Mouse (Mus musculus): ENCODE measurements at regions not wholly inside any gene's neighbourhood (a gene's known extent, or its start where the extent isn't known, plus 50 kb on each side); places are given as distances from the start of the nearest gene placed in this dataset.

DNA sequence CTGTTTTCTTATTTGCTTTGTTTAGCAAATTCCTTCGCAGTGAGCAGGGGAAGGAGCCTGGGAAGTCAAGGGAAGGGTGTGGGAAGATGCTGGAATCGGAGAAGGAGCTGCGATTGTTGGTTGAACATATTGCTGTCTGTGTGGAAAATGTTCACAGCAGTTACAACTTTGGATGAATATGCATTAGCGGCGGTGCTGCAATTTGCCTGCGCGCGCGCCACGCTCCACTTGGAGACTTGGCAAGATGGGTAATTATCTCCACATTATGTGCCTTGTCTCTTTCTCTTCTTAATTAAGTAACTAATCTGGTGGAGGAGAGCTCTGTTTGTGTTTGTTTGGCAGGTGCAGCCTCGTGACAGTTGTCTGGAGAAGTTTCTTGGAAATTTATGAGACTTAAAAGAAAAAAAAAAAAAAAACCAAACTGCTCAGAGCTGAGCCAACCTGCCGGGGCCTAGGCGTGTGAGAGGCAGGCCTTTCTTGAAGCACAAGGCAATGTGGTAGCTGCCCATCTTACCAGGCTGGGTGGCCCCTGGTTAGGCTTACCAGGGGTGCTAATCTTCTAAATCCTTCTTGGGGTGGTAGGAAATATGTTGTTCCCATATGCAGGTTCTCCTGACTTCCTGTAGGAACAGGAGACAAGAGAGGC, 279.2 kb upstream of the Tle3 start:
- DNase-seq: no peak

DNA sequence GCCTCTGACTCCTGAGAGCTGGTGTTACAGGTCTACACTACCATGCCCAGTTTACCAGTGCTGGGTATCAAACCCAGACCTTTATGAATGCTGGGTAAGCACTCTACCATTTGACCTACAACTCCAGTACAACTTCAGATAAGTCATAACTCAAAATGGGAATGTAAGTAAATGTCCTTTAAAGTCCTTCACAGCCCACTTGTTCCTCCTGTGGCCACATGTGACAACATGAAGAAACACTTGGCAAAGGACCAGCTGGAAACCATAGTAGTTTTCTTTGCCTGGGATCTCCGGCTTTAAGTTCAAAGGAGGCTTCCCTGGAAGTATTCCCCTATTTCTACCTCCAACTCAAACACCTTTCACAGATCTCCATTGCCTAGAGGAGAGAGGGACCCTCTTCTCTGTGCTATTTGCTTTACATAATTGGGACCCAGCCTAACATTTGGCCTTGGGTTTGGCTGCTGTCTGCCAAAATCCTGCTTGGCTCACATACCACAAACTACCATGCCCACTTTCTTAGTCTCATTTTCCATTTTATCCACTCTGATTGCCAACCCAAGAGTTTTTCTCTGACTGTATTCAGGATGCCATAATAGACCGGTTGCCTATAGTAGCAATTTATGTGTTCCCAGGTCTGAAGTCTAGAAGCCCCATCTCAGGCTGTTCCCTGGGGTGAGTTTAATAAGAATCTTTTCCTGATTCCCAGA, 276.9 kb upstream of the Tle3 start:
- DNase-seq: no peak

DNA sequence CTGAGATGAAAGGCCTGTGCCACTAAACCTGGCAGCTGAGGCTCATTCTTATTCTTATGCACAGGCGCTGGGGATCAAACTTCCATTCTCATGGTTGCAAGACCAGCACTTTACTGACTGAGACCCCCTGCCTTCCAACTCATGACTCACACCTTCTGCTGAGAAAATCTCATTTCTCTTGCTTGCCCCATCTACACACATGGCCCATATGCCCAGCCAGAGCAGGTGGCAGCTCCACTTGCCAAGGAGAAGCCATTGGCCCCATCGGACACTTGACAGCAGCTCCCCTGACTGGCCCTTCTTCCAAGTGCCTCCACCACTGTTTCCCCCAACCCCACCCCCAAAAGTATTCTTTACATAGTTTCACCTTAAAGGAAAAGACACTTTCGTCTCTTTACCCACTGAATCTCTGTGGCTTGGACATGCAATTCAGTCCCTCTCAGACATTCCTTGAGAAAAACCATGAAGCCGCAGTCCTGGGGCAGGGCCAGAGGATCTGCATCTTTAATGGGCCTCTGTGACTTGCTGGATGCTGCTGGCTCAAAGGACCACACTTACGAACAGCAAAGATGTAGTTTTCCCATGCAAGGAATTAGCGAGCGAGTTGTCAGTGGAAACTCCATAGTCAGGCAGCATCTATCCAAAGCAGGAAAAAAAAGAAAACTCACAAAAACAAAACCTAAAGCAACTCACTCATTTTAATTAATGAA, 270.3 kb upstream of the Tle3 start:
- DNase-seq: no peak

DNA sequence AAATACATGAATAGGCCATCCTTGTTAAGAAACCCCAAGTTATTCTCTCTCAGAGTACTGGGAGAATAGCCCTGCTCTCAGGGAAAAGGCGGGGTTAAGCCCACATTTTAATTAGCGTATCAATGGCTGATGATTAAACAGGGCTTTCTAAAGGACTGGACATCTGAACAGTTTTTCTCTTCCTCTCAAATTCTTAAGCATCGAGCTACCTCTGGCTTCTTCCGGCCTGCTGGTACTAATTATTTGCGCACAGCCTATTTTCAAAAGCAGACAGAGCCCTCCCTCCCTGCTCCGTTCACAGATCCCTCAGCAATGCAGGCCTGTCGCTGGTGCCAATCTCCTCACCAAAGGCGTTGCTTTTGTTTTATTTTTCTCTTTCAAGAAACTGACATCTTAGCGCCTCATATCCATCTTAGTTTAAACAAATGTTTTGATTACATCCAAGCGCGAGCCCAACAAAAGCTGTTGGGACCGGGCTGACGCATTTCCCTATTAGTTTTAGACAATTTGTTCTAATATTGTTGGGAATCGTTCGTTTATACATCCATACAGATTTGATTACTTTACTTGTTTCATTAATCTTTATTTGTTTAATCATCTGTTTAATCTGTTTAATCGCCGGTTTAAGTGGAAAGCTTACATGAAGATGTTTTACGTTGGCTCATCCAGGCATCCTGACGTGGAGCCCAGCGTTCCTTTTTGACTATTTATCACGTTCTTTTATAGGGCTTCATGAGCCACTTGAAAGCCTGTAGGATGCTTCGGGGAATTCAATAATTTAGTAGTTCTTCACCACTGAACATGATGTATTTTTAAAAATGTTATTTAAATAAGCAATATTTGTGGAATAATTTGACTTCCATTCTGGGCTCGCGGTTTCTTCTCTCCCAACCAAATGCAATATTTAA, 269.5 kb upstream of the Tle3 start:
- DNase-seq: no peak

DNA sequence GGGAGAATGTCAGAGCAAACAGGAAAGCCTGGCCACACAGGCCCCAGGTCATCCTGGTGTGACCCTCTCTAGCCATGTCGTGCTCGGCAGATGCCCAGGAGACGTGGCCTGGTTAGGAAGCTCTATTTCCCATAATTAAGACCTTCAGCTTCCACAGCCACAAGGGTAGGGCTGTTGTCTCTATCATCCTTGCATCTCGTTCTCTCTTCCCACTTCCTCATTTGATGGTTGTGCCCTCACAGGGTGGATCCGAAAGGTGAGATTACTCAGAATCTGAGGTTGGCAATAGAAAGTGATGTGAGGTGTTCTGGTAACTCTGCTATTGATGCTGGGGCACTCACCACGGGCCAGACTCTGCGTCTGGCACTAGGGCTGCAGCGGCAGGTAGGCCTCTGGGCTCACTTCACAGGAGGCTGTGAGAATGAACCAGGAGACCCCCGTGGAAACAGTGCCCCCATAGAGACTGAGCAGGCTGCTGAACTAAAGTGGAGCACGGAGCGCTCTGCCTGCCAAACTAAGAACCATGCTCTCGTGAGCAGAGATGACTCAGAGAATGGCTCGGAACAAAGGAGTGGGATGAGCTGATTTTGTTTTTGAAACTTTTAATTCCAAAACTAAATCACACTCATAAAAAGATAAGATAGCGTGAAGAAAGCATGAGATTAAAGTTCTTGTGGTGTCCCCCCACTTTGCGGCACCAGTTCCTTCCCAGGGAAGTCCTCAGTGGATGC, 266.5 kb upstream of the Tle3 start:
- no peak for DNase-seq

DNA sequence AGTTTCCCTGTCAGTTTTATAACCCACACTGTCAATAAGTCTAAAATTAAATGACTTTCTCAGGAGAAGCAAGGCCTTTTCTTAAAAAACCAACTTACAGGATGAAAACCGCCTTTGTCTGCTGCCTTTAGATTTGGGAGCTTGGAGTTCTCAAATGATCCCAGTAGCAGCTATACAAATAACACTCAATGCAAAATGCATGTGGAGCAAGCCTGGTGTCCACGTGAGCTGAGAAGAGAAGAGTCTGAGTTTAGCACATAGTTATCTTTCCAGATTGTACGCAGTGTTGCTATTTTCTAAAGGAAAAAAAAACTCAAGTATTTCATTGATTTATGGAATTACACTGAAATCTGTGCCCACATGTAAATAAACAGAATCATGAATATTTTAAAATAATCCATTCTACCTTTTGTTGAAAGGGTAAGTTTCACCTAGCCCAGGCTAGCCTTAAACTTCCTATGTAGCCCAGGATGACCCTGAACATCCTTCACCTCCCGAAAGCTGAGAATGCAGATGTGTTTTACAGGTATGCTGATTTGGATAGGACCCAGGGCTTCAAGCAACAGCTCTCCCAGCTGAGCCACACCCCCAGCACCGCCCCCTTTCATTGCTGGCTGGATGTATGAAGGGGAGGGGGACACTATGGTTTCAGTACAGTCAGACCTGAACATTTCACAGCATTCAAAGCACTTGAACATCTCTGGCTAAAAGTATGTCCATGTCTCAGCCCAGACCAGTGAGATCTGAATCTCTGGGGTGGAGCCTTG, 262.5 kb upstream of the Tle3 start:
- DNase-seq: no peak

DNA sequence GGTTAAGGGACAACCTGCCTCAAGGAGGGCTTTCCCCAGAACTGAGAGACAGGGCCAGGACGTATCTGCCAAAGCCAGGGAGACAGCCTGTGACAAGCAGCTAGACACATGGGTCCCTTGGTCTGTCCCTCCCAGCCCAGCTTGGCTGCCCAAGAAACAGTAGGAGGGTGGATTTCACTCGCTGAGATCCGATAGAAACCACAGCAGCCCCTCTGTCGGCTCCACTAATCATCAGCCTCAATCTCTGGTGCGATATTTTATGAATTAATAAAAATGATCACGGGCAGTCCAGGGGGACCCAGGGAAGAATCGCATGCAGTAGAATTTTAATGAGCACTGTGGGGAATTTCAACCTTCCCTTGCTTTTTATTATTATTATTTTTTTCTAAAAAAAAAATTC, 261.0 kb upstream of the Tle3 start:
- no peak for DNase-seq

DNA sequence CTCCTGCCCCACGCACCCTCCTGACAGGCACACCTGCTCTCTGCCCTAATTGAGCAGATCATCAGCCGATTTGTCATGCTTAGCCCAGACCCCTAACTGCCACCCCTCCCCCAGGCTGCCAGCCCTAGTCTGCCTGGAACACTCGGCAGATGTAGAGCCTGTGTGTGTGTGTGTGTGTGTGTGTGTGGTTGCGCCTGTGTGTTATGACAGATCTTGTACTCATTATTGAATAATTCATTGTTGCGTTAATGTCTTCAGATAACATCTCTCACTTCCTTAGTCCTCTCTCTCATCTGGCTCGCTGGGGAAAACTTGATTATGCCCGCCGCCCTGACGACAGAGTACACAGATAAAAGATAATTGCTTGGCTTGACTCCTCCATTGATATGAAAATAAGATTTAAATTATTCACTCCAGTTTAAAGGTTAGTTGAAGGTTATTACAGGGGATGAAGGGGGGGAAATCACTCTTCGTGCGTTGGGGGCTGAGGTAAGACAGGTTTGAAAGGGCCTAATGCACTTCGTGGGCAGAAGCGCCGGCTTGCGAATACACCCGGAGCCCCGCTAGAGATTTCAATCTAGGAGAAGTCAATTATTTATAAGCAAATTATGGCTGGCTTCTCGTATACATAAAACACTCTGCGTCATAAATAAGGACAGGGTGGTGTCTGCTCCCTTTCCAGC, 260.3 kb upstream of the Tle3 start:
- peak; percentile 34 to 63 for DNase-seq

DNA sequence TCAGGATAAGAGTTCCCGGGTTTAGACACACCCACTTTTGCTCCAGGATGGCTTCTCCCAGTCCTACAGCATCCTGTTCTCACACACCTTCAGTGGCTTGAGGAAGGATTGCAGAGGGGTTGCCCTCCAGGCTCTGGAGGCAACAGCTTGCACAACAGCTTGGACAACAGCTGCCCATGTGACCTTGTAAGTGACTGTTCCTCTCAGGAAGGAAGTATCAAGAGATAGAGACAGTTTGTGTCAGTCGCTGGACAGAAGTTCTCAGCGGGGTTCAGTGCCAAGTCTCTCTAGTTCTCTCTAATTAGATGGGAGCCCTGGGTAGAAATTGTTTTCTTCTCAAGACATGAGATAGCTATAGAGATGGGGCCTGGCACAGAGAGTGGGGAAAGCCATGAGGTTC, 252.9 kb upstream of the Tle3 start:
- no peak for DNase-seq

DNA sequence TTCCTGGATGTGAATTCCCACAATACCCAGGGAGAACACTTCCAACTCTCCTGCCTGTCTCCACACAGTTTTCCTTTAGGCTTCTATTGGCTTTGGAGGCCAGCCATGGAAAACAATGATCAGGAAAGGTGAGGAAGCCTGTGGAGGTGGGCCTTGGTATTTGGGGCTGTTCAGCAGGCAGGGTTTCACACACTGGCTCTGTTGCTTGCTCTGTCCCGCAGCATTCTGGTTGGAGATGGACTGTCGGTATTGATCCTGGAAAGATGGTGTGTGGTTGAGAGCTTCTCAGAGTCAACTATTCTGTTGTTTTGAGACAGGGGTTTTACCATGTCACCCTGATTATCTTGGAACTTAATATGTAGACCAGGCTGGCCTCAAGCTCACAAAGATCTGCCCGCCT, 251.6 kb upstream of the Tle3 start:
- no peak for DNase-seq

DNA sequence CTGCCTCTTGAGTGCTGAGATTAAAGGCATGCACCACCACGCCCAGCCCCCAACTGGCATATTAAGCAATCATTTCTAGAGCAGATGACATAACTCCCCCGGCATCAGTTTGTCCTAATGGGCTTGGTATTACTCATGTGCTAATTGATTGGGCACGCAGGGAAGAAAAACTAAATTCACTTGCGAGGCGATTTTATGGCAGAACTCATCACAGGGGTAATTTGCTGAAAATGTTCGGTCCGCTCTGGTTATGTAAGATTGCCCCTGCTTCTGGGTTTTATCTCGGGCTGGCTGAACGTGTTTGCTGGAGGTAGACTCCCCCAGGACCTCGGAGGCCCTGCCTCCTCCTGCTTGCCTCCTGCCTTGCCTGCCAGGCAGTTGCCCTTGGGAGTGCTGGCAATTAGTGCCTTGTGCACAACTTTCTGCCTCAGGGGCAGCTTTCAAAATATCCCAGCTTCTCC, 251.2 kb upstream of the Tle3 start:
- no peak for DNase-seq

DNA sequence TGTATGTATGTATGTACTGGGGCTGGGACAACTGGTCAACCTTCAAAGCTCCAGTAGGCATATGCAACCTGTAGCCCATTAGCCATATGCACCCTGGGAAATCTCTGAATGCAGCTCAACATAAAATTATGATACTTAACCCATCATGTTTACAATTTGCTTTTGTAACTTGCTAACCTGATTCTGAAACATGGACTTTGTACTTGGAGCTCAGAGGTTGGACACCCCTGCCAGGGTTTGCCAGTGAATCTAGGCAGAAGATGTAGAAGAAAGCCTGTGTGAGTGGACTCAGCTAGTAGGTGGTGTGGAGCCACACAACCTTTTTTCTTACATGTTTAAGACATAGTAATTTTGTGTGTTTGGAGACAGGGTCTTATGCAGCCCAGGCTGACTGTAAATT, 248.7 kb upstream of the Tle3 start:
- no peak for DNase-seq

DNA sequence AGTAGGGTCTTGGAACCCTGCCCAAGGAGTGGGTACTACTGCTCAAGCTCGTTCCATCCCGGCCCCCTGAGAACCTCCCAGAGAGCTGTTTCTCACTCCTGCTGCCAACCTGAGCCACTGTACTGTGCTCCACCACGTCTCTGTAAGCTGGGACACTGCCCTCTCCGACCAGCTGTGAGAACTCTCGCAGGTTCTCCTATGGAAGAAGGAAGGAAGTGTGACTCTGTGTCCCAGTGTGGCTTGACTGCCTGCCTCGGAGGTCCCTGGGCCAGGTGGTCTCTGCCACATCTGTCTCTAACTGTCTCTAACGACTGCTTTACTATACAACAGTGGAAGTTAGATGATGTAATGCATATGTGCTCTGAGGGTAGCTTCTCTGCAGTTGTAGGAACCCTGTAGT, 246.4 kb upstream of the Tle3 start:
- DNase-seq: peak; percentile 53 to 74

DNA sequence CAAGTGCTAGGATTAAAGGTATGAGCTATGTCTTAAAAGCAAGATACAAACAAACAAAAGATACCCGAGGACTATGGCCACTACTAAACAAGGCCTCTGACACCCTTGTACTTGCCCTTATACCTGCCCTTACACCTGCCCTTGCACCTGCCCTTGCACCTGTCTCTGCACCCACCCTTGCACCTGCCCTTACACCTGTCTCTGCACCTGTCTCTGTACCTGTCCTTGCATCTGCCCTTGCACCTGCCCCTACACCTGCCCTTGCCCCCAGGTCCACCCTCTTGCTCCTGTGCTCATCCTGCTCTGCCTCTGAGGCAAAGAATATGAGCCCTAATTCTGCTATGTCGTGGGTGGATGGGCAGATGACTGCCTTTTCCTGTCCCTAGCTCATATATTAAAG, 244.1 kb upstream of the Tle3 start:
- DNase-seq: no peak

DNA sequence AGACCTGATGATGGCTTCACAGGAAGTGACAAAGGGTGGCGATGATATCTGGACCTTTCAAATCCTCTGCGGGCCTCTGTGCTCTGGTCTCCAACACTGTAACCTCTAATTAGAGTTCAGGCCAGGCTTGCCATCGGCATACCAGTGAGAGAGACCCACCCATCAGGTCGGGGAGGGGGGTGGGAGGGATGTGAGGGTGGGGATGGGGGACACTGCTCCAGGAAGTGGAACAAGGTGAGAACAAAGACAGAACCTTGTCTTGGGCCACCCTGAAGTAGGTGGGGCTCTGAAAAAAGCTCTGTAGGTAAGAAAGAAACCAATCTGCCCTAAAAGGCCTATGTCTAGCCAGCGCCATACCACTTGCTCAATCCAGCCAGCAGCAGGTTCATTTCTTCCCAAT, 243.0 kb upstream of the Tle3 start:
- no peak for DNase-seq

DNA sequence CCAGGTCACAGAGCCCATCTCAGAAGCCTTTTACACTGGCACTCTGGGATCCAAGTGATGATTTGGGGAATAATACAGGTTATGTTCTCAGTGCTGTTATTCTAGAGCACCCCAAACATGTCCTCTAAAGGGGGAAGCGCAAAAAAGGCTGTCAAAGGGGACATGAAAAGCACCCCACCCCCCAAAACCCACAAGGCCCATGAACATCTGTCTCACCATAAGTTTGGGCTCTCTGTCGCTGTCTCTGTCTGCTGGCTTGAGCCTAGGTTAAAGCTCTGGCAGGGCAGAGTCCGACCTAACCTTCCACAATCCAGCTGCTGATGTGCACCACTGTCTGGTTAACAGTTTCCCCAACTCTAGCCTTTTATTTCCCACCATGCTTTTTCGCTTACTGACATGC, 241.3 kb upstream of the Tle3 start:
- DNase-seq: peak in 1 of 2 experiments; percentile 35

DNA sequence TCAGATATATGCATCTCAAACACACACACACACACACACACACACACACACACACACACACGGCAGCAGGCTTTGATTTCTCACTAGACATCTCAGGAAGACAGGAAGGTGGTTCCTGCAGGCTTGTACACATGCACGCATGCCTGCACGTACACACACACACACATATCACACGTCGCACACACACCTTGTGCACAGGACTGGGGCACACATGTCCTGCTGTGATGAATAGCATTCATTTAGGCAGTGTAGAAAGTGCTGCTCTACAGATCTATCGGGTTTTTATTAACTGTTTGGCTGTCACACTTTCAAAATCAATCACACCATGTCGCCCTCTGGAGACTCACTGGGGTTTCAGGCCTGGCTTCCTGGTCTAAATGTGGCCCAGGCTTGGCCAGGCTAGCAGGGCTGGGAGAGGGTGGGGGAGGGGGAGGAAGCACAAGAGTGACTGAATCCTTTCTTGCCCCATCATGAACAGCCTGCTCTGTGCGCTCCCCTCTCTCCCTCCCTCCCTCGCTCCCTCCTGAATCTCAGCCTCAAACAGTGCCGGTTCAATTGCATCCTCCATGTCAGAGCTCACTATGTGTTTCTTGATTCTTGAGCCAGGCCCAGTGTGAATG, 236.8 kb upstream of the Tle3 start:
- no peak for DNase-seq

DNA sequence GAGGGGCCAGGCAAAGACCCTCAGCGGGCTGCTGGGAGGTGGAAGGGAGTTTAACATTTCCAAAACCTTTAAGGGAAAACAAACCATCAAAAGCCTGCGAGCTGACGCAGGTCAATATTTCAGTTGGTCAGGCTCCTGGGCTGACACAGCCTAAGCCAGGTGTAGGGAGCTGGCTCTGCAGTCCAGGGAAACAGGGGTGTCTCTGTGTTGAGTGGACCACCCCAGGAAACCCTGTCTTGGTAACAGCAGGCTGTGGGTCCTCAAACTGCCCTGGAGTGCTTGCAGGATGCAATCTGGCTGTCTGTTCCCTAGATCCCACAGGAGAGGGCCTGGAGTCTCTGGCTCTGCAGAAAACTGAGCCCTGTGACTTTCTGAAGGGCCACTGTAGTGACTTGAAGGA, 236.2 kb upstream of the Tle3 start:
- no peak for DNase-seq

DNA sequence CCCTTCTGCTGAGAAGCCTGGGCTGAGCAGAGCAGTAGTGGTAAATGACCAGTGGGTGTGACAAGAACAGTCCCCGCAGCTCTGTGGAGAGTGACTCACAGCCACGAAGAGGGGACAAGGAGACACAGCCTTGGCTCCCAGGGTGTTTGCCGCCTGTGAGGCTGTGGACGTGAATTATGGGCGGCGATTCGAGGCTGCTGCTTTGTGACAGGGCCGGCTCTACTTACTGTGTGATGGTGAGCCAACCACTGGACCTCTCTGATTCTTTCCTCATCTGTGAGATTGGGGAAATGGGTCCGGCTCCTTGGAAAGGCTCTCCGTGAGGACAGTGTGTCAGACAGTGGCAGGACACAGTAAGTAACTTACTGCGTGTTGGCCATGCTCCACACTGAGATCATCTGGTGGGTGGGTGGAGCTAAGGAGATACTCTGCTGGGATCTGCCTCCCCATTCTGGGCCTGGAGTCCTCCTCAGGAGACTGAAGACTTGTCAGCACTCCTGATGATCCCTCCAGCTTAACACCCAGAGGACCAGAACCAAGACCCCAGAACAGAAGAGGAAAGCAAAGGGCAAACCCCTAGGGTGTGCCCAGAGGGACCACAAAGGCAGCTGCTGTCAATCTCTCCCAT, 233.3 kb upstream of the Tle3 start:
- no peak for DNase-seq

DNA sequence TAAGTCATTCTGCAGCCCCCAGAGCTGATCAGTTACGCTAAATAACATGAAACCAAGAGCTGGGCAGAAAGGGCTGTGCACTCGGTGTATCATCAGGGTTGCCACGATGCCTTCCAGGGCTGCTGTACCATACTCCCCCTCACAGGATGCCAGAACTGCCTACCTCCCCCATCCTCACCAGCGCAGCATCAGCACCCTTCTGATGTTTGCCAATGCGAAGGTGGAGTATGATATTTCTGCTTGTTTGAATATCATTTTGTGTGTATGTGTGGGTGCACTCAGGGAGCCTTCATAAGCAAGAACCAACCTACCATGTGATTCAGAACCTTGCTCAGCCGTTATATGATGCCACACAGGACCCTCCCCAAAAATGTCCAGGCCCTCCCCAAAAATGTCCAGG, 229.1 kb upstream of the Tle3 start:
- no peak for DNase-seq

All from thymus, adult 18-20 months (tissue).